Mouse (Mus musculus) midbrain, embryonic 14.5 days (tissue): ENCODE measurements around the gene Ppp2r5b. TPM values are rescaled to one million over a fixed set of nuclear protein-coding genes. Genes with fewer than 3 reads are reported as not detected.

ENCODE experiments used
- ATAC-seq: fragments of 200-750 bp; cut with Nextera tagmentation; 2 replicates; pipeline ENCODE4 v1.8.0; 2017; ENCODE audit warnings: moderate number of reproducible peaks, moderate library complexity; ENCODE audit not compliant: low FRiP score, low TSS enrichment
- DNase-seq: peaks from one replicate; pipeline ENCODE4 v3.0.0-alpha.2; 2015
- H3K27ac ChIP-seq: fragments of 300-500 bp; sonication (generic); replicated peaks from 2 replicates; pipeline ENCODE4 v1.5.1; 2014; ENCODE audit warnings: mild to moderate bottlenecking, low read depth, low read length, moderate library complexity
- H3K27me3 ChIP-seq: fragments of 300-500 bp; sonication (generic); 2 replicates; pipeline ENCODE4 v1.6.1; 2014; ENCODE audit warnings: low read length, control low read depth, mixed read lengths; ENCODE audit not compliant: control insufficient read depth, insufficient read depth
- H3K36me3 ChIP-seq: fragments of 300-500 bp; sonication (generic); 2 replicates; pipeline ENCODE4 v1.6.1; 2014; ENCODE audit warnings: low read length, control low read depth; ENCODE audit not compliant: control insufficient read depth, insufficient read depth
- H3K4me1 ChIP-seq: fragments of 300-500 bp; sonication (generic); 2 replicates; pipeline ENCODE4 v1.6.1; 2014; ENCODE audit warnings: mild to moderate bottlenecking, antibody characterized with exemption, low read length, control low read depth; ENCODE audit not compliant: control insufficient read depth, insufficient read depth
- H3K4me2 ChIP-seq: fragments of 300-500 bp; sonication (generic); 2 replicates; pipeline ENCODE4 v1.6.1; 2014; ENCODE audit warnings: mild to moderate bottlenecking, low read length, moderate library complexity
- H3K4me3 ChIP-seq: fragments of 300-500 bp; sonication (generic); replicated peaks from 2 replicates; pipeline ENCODE4 v1.5.1; 2014; ENCODE audit warnings: low read depth, low read length
- H3K9ac ChIP-seq: fragments of 300-500 bp; sonication (generic); replicated peaks from 2 replicates; pipeline ENCODE4 v1.6.1; 2014; ENCODE audit warnings: mild to moderate bottlenecking, low read length, moderate library complexity
- H3K9me3 ChIP-seq: fragments of 300-500 bp; sonication (generic); 2 replicates; pipeline ENCODE4 v1.6.1; 2016; ENCODE audit warnings: low read length, control low read depth, mixed read lengths; ENCODE audit not compliant: control insufficient read depth
- WGBS: fragments of 180-500 bp; shearing (Covaris S2); extraction: QIAGEN DNeasy Blood & Tissue Kit; methylation state at CpG from one replicate; pipeline ENCODE4 v1.1.7; 2014; 5-methylcytosine and 5-hydroxymethylcytosine counted together
- polyA plus RNA-seq: library from polyadenylated mRNA; unstranded; fragments of >200 nt; fragmentation: Nextera tagmentation; extraction: Ambion mirVana; gene quantifications from 2 replicates; pipeline ENCODE4 v1.2.1, GENCODE M21; 2014

Ppp2r5b gene
- polyA plus RNA-seq, 1 experiment from 2014 or later, result 117 TPM

DNA sequence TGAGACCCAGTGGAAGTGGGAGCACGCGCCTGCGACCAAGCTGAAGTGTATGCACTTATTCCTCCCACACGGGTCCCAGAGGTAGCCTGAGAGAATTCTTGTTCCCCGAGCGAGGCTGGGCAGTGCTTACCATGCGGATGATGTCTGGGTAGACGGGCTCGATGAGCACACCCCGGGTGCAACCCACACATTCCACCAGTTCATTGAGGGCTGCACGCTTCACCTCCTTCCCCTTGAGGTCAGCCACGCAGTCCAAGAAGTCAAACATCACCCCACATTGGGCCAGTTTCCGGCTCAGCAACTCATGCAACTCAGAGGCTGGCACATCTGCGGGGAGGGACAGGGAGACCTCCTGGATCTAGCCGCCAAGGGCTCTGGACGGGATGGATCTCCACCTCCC, 2.0 kb downstream of the Ppp2r5b start:
- Histone ChIP-seq H3K4me3 (no peak overlapping the region), H3K9ac (no peak overlapping the region), H3K27ac (no peak overlapping the region), H3K36me3 (peaks cover 54% of the 10 kb centered on the region), H3K27me3 (no peaks in the 10 kb centered on the region), H3K4me2 (no peak overlapping the region), H3K4me1 (peaks cover 16% of the 10 kb centered on the region), H3K9me3 (no peaks in the 10 kb centered on the region)
- 86% methylated on average over 16 of the region's 16 CpGs for WGBS
- DNase-seq, result no peak
- no peak for ATAC-seq

DNA sequence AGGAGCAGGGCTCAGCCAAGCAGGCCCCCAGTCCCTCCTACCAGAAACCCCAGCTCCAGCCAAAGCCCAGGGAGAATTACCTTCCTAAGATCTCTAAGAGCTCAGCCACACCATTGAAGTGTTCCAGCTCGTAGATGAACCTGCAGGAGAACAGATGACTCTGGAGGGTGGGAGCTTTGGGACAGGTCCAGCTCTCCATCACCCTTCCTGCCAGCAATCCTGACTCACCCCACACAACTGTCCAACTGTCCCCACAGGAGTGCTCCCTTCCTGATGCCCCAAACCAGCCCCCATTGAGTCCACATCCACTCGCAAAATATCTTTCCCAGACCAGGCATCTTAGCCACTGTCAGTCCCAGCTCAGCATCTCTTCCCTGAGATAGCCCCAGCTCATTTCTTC, 4.6 kb downstream of the Ppp2r5b start:
- Histone ChIP-seq H3K4me3 (no peak overlapping the region), H3K27ac (no peak overlapping the region), H3K4me1 (peaks cover 11% of the 10 kb centered on the region), H3K4me2 (no peak overlapping the region), H3K9ac (no peak overlapping the region), H3K36me3 (peaks cover 79% of the 10 kb centered on the region), H3K9me3 (no peaks in the 10 kb centered on the region), H3K27me3 (no peaks in the 10 kb centered on the region)
- 85% methylated on average over 2 of the region's 2 CpGs for WGBS
- DNase-seq (no peak), ATAC-seq (no peak)

DNA sequence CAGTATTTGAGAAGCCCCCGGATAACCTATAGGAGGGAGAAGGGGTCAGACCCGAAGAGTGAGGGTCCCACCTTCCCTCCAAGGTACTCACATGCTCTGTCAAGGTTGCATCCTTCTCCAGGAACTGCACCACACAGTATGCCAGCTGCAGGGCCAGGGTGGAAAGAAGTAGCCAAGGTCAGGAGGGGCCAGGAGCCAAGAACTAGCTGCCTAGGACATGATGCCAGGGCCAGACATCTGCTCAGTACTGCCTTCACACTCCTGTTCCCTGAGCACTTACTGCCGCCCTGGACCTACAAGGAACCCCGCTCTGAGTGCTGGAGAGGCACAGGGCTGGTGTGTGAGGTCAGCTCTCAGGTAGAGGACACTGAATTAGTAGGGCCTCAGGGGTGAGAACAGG, 5.3 kb downstream of the Ppp2r5b start:
- H3K27ac ChIP-seq, result no peak overlapping the region
- no peaks in the 10 kb centered on the region for H3K27me3 ChIP-seq
- ATAC-seq (no peak), DNase-seq (no peak)
- no peak overlapping the region for H3K4me3 ChIP-seq
- H3K4me1 ChIP-seq, result peaks cover 11% of the 10 kb centered on the region
- peaks cover 79% of the 10 kb centered on the region for H3K36me3 ChIP-seq
- no peak overlapping the region for H3K4me2 ChIP-seq
- H3K9ac ChIP-seq, result no peak overlapping the region
- WGBS, result 90% methylated on average over 4 of the region's 4 CpGs
- H3K9me3 ChIP-seq, result no peaks in the 10 kb centered on the region

DNA sequence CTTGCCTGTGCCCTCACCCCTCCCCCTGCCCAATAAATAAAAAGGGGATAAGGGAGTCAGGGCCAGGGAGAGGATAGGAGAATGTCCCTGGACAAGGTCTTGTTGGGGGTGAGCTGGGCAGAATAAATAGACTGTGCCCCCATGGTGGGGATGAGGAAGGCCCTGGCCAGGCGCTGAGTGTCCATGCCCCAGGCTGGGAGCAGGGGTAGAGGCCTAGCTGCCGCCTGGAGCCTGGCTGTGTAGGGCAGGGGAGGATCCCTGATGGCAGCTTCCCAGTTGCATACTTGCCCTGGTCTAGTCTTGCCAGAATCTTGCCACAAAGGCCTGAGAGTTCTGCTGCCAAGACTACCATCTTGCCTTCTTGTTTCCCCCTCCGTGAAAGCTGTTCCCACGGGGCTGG, 7.8 kb downstream of the Ppp2r5b start:
- Histone ChIP-seq H3K4me2 (no peak overlapping the region), H3K27ac (no peak overlapping the region), H3K27me3 (no peaks in the 10 kb centered on the region), H3K9ac (no peak overlapping the region), H3K36me3 (peaks cover 67% of the 10 kb centered on the region), H3K4me1 (no peaks in the 10 kb centered on the region), H3K9me3 (no peaks in the 10 kb centered on the region), H3K4me3 (no peak overlapping the region)
- ATAC-seq (no peak), DNase-seq (no peak)
- 79% methylated on average over 4 of the region's 4 CpGs for WGBS

DNA sequence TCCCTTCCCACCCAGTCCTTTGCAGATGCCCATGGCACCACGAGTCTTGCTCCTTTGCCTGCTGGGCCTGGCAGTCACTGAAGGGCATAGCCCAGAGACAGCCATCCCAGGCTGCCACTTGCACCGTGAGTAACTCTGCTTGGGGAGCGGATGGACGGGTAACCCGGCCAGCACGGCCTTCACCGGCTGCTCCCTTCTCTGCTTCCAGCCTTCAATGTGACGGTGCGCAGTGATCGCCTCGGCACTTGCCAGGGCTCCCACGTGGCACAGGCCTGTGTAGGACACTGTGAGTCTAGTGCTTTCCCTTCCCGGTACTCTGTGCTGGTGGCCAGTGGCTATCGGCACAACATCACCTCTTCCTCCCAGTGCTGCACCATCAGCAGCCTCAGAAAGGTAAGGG, 8.9 kb downstream of the Ppp2r5b start:
- DNase-seq (no peak), ATAC-seq (no peak)
- Histone ChIP-seq H3K4me2 (no peak overlapping the region), H3K4me3 (no peak overlapping the region), H3K9ac (no peak overlapping the region), H3K4me1 (no peaks in the 10 kb centered on the region), H3K27me3 (no peaks in the 10 kb centered on the region), H3K27ac (no peak overlapping the region), H3K9me3 (no peaks in the 10 kb centered on the region), H3K36me3 (peaks cover 56% of the 10 kb centered on the region)
- WGBS, result 87% methylated on average over 14 of the region's 14 CpGs

DNA sequence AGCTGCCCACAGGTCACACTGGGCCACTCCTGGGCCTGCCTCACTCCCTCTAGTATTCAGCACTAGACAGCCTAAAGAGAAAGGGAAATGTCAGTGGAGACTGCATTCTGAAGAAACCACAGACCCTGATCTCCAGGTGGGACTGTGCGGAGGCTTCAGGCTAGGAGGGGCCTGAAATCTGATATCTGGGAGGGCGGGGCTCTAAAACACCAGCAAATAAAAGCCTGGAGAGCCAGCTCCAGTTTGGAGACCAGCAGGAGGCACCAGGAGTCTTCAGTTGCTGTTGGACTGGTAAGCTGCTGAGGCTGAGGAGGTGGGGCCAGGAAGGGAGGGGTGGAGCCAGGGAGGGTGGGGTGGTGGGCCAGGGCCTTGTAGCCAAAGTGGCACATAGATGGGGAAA, 9.5 kb downstream of the Ppp2r5b start, which contains the start of gene Gpha2:
Gene Gpha2, plus strand, starts transcription at position 246 of the 400 bp plus-strand sequence.
- no peak for DNase-seq
- H3K36me3 ChIP-seq, result peaks cover 50% of the 10 kb centered on the region
- no peak within 1 kb of the TSS for H3K4me2 ChIP-seq
- 30% methylated on average over 2 of the region's 2 CpGs for WGBS
- no peak within 1 kb of the TSS for H3K4me3 ChIP-seq
- H3K27me3 ChIP-seq, result no peaks in the 10 kb centered on the region
- H3K27ac ChIP-seq, result no peak within 1 kb of the TSS
- H3K9me3 ChIP-seq, result no peaks in the 10 kb centered on the region
- no peak for ATAC-seq
- H3K9ac ChIP-seq, result no peak within 1 kb of the TSS
- no peaks in the 10 kb centered on the region for H3K4me1 ChIP-seq

DNA sequence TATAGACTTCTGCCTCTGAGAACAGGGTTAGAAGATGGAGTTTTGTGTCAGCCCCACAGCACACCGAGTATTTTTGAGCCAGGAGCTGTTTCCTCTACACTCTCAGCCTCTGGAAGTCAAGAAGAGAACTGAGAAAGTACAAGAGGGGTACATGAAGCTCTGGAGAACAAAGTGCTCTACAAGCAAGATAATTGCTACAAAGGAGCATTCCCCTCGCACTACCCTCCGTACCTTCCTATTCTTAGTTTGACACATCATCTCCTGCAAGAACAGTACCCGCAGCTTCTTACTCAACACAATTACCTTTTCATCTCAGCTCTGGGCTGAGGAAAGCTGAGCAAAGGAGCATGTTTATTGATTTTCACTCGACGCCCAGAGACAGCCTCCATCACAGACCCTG, 17.1 kb downstream of the Ppp2r5b start:
- no peak overlapping the region for H3K4me2 ChIP-seq
- no peaks in the 10 kb centered on the region for H3K4me1 ChIP-seq
- no peaks in the 10 kb centered on the region for H3K27me3 ChIP-seq
- H3K27ac ChIP-seq, result no peak overlapping the region
- ATAC-seq, result no peak
- no peaks in the 10 kb centered on the region for H3K9me3 ChIP-seq
- no peak for DNase-seq
- H3K9ac ChIP-seq, result no peak overlapping the region
- H3K4me3 ChIP-seq, result no peak overlapping the region
- H3K36me3 ChIP-seq, result no peaks in the 10 kb centered on the region
- WGBS, result 78% methylated on average over 6 of the region's 6 CpGs

DNA sequence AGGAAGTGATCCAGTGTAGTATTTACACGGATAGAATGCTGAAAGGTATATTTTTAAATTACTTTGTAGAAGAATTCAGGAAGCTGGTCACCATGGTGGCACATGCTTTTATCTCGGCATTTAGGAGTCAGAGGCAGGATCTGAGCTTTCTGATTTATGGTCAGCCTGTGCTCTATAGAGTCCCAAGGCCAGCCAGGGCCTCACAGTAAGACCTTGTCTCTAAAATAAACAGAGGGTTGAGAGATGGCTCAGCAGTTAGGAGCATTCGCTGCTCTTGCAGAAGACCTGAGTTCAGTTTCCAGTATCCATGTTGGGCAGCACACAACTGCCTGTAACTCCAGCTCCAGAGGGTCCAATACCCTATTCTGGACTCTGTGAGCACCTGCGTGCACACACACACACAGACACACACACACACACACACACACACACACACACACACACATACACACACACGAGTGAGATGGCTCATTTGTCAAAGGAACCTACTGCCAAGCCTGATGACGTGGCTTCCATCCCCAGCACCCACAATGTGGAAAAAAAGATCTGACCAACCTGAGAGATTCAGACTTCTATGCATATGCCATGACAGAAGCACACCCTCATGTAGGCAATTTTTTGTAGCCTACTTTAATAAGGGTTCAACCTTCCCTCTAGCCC, 19.5 kb downstream of the Ppp2r5b start:
- Histone ChIP-seq H3K27ac (no peak overlapping the region), H3K36me3 (no peaks in the 10 kb centered on the region), H3K9me3 (no peaks in the 10 kb centered on the region), H3K4me3 (no peak overlapping the region), H3K27me3 (no peaks in the 10 kb centered on the region), H3K9ac (no peak overlapping the region), H3K4me1 (no peaks in the 10 kb centered on the region), H3K4me2 (no peak overlapping the region)
- ATAC-seq, result no peak
- DNase-seq, result no peak
- 90% methylated on average over 6 of the region's 6 CpGs for WGBS

DNA sequence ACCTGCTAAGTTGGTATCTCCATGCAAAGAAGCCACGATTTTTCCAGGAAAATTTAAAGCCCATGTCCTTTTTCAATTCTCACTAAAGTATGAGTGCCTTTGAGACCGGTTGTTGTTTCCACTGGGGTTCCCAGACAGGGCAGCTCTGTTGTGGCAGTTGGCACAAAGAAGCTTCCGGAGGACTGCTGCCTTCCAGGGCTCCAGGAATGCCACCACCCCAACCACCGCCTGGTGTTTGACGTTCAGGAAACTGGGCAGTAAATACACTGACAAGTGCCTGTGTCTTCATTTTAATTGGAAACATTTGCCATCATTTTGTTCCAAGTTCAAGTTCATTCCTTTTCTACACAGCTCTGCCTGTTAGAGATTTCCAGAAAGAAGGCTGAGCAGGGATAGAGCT, 29.0 kb downstream of the Ppp2r5b start:
- Histone ChIP-seq H3K4me3 (no peak overlapping the region), H3K27me3 (no peaks in the 10 kb centered on the region), H3K36me3 (no peaks in the 10 kb centered on the region), H3K9me3 (no peaks in the 10 kb centered on the region), H3K27ac (no peak overlapping the region), H3K9ac (no peak overlapping the region), H3K4me2 (no peak overlapping the region), H3K4me1 (no peaks in the 10 kb centered on the region)
- DNase-seq (no peak), ATAC-seq (no peak)
- 78% methylated on average over 5 of the region's 5 CpGs for WGBS
